Mouse (Mus musculus) thymus, postnatal 10 days (tissue): ENCODE results near the gene Hist1h2ap.
"Not testable (repeated sequence)": the region's sequence is repeated elsewhere in the genome, so short reads cannot be mapped to it uniquely, and the experiment has no call there.

Experiments used
- DNase-seq, 2 experiments: peaks; one replicate each; pipeline ENCODE4 v3.0.0; 2021; ENCODE audit warnings: low spot score in 2 of 2

Gene Hist1h2ap

DNA sequence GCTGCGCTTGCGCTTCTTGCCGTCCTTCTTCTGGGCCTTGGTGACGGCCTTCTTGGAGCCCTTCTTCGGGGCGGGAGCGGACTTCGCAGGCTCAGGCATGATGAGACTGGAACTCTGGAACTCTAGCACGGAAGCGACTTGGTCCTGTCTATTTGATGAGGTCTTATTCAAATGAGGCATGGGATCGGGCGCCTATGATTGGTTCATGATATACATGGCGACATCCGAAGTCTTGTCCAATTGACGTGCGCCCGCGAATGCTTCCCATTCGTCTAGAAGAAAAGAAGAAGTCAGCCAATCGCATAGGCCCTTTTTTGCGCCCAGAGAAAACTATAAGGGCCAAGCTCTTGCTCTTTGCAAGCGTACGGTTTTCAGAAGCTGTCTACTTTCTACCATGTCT, 23.2 kb downstream of the Hist1h2ap start, which contains the start of the genes Hist1h2bq and Hist1h2ao:
TSS of gene Hist1h2bq (minus strand) at position 125 of the 400 bp plus-strand sequence.
TSS of gene Hist1h2ao (plus strand) at position 393 of the 400 bp plus-strand sequence.
- DNase-seq, result not testable (repeated sequence)

GRCm38 (mm10) chr13:21803058-21803457, 30.2 kb downstream of the Hist1h2ap start:
- not testable (repeated sequence) for DNase-seq

GRCm38 (mm10) chr13:21797163-21797562, 36.1 kb downstream of the Hist1h2ap start:
- not testable (repeated sequence) for DNase-seq

GRCm38 (mm10) chr13:21795584-21795983, 37.7 kb downstream of the Hist1h2ap start:
- no peak for DNase-seq

DNA sequence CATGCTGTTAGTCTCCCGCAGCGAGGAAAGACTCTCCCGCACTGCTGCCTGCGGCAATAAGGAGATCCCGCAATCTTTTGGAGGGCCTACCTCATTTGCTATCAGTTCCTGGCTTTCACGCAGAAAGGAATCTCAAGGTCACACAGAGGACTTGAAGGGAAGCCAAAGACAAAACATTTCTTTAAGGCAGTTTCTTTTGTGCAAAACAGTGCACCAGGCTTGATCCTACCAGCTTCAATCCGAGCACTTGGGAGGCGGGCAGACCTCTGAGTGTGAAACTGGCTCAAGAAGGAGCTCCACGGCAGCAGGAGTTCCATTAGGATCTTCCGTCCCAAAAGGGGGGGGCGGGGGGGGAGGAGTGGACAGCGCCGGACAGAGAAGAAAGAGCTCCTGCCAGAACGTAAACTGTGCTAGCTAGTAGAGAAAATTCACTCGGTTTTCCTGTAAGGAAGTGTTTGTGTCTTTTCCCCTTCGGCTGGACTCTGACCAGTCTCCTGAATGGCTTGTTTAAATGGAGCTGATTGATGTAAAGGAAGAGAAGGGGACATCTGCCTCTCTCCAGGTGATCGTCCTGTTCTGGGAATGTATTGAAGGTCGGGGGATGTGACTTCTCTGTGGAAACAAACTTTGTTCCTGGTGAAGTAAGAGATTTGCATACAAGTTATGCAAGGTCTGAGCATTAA, 42.6 kb downstream of the Hist1h2ap start:
- no peak for DNase-seq

DNA sequence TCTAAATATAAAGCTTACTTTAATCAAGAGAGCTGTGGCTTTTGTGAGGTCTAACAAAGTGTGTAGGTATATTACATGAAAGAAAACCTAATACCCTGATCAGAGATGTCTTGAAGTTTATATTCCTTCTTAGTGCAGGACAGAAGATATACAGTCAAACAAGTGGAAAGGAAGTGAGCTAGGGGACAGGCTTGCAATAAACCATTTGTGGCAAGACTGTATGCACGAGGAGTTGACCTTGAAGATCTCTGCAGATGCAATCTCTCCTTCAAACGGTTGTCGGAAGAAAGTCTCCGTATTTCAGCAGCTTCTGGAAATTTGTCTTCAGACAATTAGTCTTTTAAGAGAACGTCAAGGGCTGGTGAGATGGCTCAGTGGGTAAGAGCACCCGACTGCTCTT, 43.4 kb downstream of the Hist1h2ap start:
- no peak for DNase-seq

DNA sequence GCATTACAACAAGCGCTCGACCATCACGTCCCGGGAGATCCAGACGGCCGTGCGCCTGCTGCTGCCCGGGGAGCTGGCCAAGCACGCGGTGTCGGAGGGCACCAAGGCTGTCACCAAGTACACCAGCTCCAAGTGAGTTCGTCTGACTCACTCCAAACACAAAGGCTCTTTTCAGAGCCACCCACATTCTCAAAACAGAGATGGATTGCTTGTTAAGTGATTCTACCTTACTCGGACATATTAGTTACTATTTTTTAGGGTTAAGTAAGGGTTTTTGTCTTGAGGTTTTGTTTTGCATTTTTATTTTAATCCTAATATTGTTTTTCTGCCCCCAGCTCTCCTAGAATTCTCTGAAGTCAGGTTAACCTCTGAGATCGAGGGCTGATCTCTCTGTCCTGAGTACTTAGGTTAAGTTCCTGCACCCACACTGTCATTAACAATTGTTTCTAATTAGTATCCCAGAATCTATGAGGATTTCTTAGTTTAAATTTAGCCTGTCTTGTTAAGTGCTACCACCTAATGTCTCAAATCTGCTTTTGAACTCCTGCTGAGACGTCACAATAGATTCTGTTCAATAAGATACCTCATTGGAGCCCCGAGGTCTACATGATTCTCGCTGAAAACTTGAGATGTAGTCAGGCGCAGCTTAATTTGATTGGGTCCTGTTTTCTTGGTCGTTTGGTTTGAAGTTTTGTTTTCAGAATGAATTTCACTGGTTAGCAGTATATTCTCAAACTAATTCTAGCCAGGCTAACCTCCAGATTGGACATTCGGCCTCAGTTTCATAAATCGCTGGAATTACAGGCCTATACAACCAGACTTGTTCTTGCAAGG, 45.3 kb downstream of the Hist1h2ap start:
- no peak for DNase-seq

- DNase-seq, result peak; percentile 82 to 88
Measured at GRCm38 (mm10) chr13:21786899-21787629, 46.2 kb downstream of the Hist1h2ap start, which contains the start of the genes Hist1h2an and Hist1h2bp. Gene Hist1h2an (minus strand): TSS chr13:21787218. Gene Hist1h2bp (plus strand): TSS chr13:21787461.

DNA sequence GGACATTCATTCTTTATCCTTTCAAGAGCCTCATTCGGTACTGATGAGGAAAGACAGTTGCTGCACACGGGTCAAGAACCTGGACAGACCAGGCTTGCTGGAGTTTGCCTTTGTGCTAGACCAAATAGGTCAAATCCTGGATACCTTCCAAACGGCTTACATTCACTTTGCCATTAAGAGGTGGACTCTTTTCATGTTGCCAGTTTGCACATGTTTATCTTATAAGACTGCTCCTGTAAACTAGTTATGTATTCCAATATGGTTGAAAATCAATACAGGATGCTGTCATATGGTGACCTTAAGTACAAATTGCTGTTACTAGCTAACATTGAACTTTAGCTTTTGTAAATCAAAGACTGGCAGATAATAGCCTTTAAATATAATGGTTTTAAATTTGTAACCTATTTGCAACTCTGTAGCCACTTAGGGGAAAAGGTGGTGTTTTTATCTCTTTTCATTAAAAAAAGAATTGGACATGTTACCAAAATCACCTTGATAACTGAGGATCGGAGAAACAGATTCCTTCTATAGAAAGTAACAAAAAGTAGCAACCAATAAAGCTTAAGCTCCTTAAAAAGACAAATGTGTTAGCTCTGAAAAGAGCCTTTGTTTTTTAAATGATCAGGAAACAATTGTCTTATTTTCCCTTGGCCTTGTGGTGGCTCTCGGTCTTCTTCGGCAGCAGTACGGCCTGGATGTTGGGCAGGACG, 47.0 kb downstream of the Hist1h2ap start:
- no peak for DNase-seq

GRCm38 (mm10) chr13:21784311-21784710, 49.0 kb downstream of the Hist1h2ap start:
- DNase-seq, result no peak

GRCm38 (mm10) chr13:21783734-21784161, 49.6 kb downstream of the Hist1h2ap start:
- DNase-seq, result peak; percentile 26 to 52

- peak; percentile 62 to 79 for DNase-seq
Measured at GRCm38 (mm10) chr13:21783255-21783617, 50.1 kb downstream of the Hist1h2ap start, which contains the start of gene Hist1h3i. Gene Hist1h3i (minus strand): TSS chr13:21783370.
